Mouse (Mus musculus) urinary bladder, postnatal 36 days (tissue): ENCODE measurements around the gene Duoxa2.
A peak's percentile ranks its signal among the peaks of the same experiment; 100 is the strongest.
"Not testable (repeated sequence)": the region's sequence is repeated elsewhere in the genome, so short reads cannot be mapped to it uniquely, and the experiment has no call there.

Experiments used
- DNase-seq, 2 experiments: peaks; one replicate each; pipeline ENCODE4 v3.0.0; 2022; ENCODE audit warnings: low spot score in 2 of 2, mixed read lengths in 1 of 2

Duoxa2 gene

GRCm38 (mm10) chr2:122306184-122306583 lies 7.5 kb downstream of the Duoxa2 start:
- DNase-seq = peak; percentile 65 to 66

GRCm38 (mm10) chr2:122309647-122310046 lies 10.9 kb downstream of the Duoxa2 start:
- DNase-seq = no peak

- DNase-seq = no peak
Observed at GRCm38 (mm10) chr2:122311561-122311960, 12.9 kb downstream of the Duoxa2 start.

GRCm38 (mm10) chr2:122312722-122313417 lies 14.2 kb downstream of the Duoxa2 start:
- DNase-seq = peak; percentile 66 to 69

GRCm38 (mm10) chr2:122313536-122313935 lies 14.8 kb downstream of the Duoxa2 start, which contains the start of gene Duoxa1:
Gene Duoxa1 (minus strand): TSS chr2:122313730.
- DNase-seq = peak in 1 of 2 experiments; percentile 22

- DNase-seq = no peak
Observed at GRCm38 (mm10) chr2:122315372-122315771, 16.7 kb downstream of the Duoxa2 start, which contains the start of gene Duox1. Gene Duox1 (plus strand): TSS chr2:122315672.

GRCm38 (mm10) chr2:122317384-122317783 lies 18.7 kb downstream of the Duoxa2 start:
- no peak for DNase-seq

GRCm38 (mm10) chr2:122323960-122324359 lies 25.3 kb downstream of the Duoxa2 start:
- no peak for DNase-seq

- DNase-seq = no peak
Observed at GRCm38 (mm10) chr2:122324586-122324985, 25.9 kb downstream of the Duoxa2 start.

- DNase-seq = no peak
Observed at GRCm38 (mm10) chr2:122325361-122325760, 26.7 kb downstream of the Duoxa2 start.

- DNase-seq = no peak
Observed at GRCm38 (mm10) chr2:122327986-122328385, 29.3 kb downstream of the Duoxa2 start.

GRCm38 (mm10) chr2:122330317-122330716 lies 31.6 kb downstream of the Duoxa2 start:
- not testable (repeated sequence) for DNase-seq

- no peak for DNase-seq
Observed at GRCm38 (mm10) chr2:122332222-122332621, 33.5 kb downstream of the Duoxa2 start.

GRCm38 (mm10) chr2:122334170-122334569 lies 35.5 kb downstream of the Duoxa2 start:
- DNase-seq = peak; percentile 39 to 53

GRCm38 (mm10) chr2:122337291-122337690 lies 38.6 kb downstream of the Duoxa2 start:
- DNase-seq = no peak

- DNase-seq = peak; percentile 35 to 60
Observed at GRCm38 (mm10) chr2:122345106-122345893, 46.6 kb downstream of the Duoxa2 start.

- not testable (repeated sequence) for DNase-seq
Observed at GRCm38 (mm10) chr2:122346164-122346563, 47.5 kb downstream of the Duoxa2 start.

GRCm38 (mm10) chr2:122347257-122347656 lies 48.6 kb downstream of the Duoxa2 start:
- DNase-seq = no peak

- DNase-seq = peak; percentile 84 to 86
Observed at GRCm38 (mm10) chr2:122348531-122349131, 49.9 kb downstream of the Duoxa2 start.

- DNase-seq = peak in 1 of 2 experiments; percentile 28
Observed at GRCm38 (mm10) chr2:122349136-122349785, 50.6 kb downstream of the Duoxa2 start.

GRCm38 (mm10) chr2:122351156-122351930 lies 52.6 kb downstream of the Duoxa2 start:
- DNase-seq = no peak
